Mouse (Mus musculus): ENCODE measurements around the gene Cblc.

Cblc gene

DNA sequence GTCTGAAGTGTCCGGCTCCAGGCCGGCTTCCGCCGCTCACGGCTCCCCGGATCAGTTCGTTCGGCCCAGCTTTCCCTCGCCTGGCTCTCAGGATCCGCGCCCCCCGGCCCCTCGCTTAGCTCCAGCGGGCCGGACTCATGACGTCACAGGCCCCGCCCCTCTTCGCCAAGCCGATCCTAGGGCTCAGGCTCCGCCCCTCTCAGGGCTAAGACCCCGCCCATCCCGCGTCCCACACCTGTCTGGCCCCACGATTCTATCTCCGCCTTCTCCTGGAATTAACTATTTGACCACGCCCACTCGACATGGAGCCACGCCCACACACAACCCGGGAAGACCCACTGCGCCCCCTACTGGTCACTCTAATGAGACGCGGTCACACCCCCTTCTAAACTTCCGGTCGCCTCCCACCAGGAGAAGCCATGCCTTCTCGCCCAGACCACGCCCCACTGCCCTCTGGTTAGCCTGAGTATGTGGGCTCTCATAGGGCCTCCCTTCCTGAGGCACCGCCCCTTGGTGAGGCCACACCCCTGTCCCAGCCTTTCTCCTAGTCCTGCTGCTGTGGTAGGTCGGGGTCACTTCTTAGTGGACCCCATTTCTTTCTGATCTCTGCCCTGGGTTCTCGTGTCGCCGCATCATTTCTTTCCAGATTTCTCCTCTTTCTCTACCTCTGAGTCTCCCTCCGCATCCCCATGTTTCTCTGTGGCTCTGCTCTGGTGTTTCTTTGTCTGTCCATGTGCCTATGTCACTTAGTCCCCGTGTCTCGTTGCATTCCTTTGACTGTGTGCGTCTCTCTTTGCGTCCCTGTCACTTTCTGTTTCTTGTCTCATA lies 47.0 kb downstream of the Cblc start:
- DNase-seq: peak; percentile 74

DNA sequence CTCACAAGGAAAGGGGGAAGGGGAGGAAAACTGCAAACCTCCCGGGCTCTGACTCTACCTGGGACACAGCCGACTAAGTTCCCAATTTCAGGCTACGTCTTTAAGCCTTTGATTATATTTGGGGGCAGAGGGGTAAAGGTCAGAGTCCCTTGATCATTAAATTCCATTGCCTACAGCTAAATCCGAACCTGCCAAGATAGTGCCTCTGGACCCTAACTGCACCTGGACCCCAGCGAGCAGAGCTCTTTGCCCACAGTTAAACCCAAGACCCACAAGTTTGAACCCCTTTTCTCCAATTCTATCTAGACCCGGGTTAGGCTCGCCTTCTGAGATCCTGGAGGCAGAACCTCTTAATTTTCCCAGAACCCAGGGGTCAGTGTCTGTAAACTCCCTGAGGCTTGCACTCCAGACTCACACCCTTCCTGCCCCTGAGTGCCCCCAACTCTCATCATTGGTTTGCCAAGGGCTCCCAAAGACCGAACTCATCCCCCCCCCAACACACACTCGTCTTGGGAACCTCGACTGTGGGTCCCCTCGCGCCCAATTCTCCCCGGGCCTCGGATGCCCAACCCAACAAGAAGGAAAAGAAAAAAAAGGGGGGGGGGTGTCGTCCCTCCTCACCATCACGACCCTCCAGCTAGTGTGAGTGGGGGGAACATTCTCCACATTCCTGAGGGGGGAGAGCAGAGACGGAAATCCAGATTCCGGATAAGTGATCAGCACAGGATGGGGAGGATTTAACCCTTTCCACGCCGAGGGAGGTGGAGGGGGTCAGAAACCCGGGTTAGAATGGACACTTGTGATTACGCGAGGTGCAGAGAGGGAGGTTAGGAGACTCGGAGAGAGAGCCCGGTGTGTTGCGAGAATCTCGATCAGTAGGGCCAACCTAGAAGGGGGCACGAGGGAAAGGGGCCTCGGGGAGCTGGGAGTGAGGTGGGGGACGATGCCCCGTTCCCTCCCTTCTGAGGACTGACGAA lies 48.1 kb downstream of the Cblc start:
- no peak for DNase-seq

DNA sequence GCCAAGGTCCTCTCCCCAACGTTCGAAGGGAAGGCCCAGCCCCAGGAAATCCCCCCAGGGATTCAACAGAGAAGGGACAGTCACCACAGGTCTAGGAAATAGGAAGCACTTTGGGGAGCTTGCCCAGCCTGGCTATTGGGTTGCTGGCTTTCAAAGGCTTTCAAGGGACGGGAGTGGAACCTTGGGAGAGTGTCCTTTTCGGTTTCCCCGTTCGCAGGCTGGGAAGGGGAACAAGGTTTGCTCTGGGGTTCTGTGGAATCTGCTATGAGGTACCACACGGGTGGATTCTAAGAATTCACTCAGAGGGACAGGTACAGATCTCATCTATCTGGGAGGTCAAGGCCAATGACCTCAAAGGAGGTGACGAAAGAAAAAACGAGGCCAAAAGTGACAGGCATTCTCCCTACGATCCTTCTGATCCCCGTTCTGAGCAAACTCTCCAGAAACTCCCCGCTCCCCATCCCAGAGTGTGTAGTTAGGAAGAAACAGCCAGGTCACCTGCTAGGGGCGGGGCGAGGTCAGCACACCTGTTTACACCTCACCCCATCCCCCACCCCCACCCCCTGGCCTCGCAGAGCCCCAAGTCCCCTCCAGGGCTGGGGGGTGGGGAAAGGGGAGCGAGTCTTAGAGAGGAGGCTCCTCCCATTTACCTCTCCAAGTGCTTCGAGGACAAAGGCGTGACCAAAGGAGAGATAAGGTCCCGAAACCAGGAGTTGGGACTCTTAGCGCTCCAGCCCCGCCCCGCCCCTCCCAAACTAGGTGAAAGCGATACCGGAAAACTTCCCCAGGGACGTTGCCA lies 49.0 kb downstream of the Cblc start:
- DNase-seq: no peak

DNA sequence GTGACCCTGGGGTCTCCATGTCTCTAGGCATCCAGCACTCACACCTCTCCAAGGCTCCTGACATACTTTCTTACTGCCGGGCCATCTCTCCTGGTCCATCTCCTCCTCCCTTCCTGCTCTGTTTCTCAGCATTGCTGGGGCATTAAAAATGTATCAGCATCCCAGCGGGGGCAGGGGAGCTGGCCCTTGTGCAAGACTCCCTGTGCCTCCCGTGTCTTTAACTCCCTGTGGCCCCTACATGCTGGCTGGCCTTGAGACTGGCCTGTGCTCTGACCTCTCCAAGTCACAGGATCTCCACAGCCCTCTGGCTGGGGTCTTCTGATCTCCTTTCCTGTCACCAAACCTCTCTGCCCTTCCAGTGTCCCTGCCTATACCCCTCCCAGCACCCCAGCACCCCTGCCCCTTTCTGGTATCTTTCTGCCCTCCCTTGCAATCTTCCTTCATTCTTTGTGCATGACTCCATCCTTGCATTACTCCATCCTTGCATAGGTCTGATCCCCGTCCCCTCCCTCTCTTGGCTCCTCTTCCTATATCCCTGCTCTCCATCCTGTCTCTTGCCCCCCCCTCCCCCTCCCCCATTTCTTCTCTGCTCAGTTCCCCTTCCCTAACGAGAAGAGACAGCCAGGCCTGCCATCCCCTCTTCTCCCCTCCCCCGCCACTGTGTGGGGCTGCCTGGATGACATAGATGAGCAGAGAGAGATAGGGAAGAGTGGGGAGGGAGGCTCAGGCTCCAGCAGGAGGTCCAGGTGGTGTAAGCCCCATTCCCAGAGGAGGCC lies 50.0 kb downstream of the Cblc start:
- no peak for DNase-seq

DNA sequence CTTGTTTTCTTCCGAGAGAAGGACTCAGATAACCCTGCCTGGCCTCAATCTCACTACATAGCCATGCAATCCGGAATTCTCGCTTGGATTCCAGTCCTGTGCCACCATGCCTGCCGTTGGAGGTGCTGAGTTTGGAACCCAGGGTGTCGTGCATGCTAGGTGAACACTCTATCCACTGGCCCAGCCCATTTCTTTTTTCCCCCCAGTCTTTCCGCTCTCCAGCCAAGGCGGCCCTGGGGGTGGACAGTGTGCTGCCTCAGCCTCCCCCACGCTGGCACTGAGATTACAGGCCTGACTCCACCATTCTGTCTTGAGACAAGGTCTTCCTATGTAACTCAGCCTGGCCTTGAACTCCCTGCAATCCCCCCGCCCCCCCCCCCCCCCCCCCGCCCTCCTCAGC lies 50.6 kb downstream of the Cblc start:
- DNase-seq: no peak

DNA sequence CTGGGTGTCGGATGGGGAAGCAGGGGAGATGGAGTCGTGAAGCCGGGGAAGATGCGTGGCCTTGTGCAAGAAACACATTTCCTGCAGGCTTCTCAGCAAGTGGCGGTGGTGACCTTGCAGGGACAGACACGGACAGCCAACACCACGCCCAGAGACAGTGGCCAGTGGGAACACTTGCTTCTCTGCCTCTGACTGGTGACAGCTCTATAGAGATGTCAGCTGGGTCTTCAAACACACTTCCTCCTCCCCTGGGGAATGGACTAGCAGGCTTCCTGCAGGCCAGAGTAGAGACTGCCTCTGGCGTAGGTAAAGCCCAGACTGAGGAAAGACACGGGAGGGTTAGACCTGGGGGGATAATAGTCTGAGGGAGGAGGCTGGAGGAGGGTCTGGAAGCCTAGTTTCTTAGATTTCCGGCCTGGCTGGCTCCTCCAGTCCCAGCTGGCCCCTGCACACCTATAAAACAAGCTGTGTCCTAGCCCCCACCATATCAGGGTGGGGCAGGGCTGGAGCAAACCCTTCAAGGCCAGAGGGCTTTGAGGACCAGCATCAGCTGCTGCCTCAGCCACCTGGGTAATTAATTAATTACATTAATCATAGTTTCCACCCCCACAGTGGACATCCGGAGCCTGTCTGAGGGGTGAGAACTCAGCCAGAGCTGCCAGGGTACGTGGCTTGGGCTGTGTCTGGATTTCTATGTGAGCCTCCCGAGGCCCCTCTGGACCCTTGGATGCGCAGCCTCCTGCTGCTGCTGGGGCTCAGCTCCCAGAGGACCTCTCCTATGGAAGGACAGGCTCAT lies 51.8 kb downstream of the Cblc start:
- DNase-seq: no peak

DNA sequence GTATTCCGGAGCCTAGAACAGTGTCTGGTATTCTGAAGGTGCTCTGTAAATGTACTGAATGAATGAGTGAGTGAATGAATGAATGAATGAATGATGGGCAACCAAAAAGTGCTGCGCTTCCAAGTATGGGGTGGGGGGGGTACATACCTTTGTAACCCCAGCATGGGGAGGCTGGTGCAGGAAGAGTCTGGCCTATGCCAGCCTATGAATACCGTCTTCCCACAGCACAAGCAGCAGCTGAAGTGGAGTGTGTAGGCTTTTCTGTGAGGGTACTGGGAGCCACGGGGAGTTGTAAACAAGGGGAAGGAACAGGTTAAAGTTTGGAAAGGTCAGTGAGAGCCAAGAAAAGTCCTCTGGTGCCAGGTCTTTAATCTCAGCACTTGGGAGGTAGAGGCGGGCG lies 52.8 kb downstream of the Cblc start:
- DNase-seq: no peak

DNA sequence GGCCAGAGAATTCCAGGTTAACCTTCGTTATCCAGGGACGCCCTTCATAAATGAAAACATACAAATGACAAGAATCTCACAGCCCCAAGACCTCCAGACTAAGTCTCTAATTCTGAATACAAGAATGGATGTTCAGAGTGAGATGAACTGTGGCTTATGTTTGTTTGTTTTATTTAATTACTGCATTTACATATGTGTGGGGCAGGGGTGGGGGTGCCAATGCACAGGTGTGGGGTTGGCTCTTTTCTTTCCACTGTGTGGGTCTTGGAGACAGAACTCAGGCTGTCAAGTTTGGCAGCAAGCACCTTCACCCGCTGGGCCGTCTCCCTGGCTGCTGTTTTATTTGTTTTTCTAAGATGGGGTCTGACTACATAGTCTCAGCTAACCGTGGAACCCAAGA lies 54.1 kb downstream of the Cblc start:
- no peak for DNase-seq

DNA sequence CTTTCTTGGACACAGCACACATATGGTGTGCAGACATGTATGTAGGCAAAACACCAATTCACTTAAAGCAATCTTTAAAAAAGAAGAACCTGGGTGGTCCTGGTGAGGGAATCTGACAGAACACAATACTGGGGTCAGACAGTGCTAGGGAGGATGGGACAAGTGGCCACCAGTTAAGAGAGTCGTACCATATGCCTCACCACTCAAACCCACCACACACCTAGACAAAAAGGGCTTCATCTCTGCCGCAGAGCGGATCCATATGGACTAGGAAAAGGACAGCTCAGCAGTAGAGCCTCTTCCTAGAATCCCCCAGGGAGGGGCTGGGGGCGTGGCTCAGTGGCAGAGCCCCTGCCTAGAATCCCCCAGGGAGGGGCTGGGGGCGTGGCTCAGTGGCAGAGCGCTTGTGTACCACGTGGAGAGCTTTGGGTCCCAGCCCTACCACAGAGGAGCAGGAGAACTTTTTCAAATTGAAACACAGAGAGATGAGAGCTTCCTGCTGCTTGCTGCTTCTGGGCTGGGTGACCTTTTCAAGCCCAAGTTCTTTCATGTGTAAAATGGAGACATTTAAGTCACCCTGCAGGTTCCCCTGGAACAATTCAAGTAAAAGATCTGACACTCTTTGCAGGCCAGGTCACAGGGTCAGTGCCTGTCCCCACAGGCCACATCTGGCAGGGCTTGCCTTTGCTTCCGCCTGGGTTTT lies 55.1 kb downstream of the Cblc start:
- no peak for DNase-seq

DNA sequence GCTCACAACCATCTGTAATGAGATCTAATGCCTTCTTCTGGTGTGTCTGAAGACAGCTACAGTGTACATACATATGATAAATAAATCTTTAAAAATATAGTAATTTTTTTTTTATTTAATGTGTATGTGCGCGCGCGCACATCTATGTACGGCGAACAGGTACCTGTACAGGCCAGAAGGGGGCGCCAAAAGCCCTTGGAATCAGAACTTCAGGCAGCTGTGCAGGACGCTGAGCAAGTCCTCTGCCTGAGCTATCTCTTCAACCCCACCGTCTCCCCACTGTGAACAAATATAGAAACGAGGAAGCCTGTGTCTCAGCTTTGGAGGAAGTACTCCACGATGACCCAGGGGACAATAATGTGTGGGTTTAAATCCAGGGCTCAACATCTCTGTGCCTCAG lies 56.3 kb downstream of the Cblc start:
- no peak for DNase-seq

DNA sequence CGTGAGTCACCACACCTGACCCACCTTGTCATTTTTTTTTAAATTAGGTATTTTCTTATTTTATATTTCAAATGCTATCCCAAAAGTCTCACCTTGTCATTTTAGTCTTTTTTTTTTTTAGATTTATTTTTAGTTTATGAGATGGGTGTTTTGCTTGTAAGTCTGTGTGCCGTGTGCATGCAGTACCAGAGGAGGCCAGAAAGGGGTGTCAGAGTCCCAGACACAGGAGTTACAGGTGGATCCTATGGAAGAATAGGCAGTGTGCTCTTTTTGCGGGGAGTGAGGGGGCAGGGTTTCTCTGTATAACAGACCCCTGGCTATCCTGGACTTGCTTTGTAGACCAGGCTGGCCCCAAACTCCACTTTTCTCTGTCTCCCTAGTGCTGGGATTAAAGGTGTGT lies 57.8 kb downstream of the Cblc start:
- no peak for DNase-seq

DNA sequence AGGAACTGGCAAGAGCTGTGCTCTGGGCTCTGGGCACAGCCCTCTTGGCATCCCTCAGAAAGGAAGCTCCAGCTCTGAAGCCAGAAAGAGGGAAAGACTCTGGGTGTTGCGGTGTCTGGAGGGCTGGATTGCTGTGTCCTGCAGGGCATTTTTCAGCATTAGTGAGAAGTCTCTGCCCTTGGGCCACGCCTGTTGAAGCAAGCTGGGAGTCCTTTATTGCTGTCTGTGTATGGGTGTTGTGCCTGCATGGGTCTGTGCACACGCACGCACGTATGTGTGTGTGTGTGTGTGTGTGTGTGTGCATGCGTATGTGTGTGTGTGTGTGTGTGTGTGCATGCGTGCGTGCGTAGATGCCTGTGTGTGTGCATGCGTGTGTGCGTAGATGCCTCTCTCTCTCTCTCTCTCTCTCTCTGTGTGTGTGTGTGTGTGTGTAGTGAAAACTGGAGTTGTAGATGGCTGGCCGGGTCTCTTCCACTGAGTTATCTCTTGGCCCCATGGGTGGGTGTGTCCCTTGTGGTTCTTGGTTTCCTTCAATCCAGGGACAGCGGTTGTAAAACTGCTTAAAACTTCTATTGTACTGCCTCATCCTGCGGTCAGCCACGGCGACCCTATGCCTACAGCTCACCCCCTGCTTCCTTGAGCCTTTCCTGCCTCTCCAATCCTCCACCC lies 60.1 kb downstream of the Cblc start:
- DNase-seq: no peak

DNA sequence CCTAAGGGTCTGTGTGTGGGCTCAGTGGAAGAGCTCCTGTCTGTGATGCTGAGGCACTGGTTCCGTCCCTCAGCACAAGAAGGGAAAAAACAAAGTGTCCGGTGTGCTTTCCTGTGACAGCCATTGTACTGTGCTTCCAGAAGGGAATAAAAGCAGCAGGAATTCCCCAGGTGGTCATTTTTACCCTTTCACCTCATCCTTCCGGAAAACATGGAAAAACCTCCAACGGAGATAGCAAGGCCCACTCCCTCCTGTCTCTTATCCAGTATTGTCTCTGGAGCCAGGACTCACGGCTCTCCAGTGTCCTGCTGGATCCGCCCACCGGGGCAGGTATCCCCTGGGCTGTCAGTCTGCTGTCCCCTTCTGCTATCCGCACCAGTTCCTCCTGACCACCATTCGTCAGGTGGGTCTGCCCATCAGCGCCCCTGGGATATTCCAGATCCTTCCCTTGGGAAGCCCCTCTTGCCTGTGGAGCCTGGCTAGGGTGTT lies 62.4 kb downstream of the Cblc start:
- no peak for DNase-seq

Data from cerebellum, adult 11-12 months (tissue).